Mouse (Mus musculus): ENCODE data around the gene Spock1. TPM values are rescaled to one million over a fixed set of nuclear protein-coding genes. Genes with fewer than 3 reads are reported as not detected.
"Not testable (repeated sequence)": the region's sequence is repeated elsewhere in the genome, so short reads cannot be mapped to it uniquely, and the experiment has no call there.

The Spock1 gene
- polyA plus RNA-seq, 1 experiment from 2014 or later = 0.24 TPM

DNA sequence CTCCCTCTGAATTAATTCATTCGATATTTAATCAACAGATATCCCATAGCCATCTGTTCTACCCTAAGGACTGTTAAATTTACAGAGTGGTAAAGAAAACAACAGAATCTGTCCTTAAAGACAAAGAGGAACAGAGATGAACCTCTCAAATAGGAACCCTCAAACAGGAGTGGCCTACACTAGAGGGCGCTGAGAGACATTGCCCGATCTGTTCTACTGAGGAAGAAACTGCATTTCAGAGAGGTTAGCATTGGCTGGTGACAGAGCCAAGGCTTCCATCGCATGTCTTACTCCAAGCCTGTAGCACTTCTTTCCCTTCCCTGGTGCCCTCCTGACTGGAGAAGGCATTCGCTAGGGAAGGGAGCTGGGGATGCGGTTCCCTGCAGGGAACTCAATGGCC lies 431.4 kb downstream of the Spock1 start:
- no peak overlapping the region for H3K4me2 ChIP-seq
- H3K4me3 ChIP-seq (replicated peaks) = no peak overlapping the region
- H3K9ac ChIP-seq = no peak overlapping the region
- no peak for ATAC-seq (ENCODE audit: low read depth)
- 17% methylated on average over 6 of the region's 6 CpGs for WGBS (ENCODE audit: insufficient replicate concordance)
- peak; percentile 13 for DNase-seq
- no peaks in the 10 kb centered on the region for H3K4me1 ChIP-seq (replicated peaks)
- H3K27me3 ChIP-seq = no peaks in the 10 kb centered on the region
- H3K36me3 ChIP-seq = no peaks in the 10 kb centered on the region
- H3K27ac ChIP-seq = no peak overlapping the region
- no peaks in the 10 kb centered on the region for H3K9me3 ChIP-seq (replicated peaks)

- ATAC-seq (ENCODE audit: low read depth) = no peak
Observed at GRCm38 (mm10) chr13:57474068-57474467, 434.1 kb downstream of the Spock1 start.

DNA sequence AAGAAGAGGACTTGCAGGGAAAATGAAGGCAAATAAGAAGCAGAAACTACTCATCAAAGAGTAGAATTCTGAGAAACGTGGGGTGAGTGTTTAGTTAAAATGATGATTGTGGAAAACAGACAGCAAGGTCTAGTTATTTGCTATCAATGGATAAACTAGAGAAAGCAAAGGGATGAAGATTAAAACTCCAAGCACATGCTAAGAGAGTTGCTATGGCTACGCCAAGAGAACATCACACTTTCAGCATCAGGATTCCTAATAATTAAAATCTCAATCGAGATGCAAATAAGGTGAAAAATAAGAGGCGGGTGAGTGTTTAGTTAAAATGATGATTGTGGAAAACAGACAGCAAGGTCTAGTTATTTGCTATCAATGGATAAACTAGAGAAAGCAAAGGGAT lies 437.2 kb downstream of the Spock1 start:
- H3K9ac ChIP-seq; H3K9me3 ChIP-seq (replicated peaks); H3K36me3 ChIP-seq; H3K27me3 ChIP-seq; ATAC-seq (ENCODE audit: low read depth); DNase-seq; H3K27ac ChIP-seq; H3K4me2 ChIP-seq; H3K4me1 ChIP-seq (replicated peaks); H3K4me3 ChIP-seq (replicated peaks): not testable (repeated sequence)
- 67% methylated on average over 4 of the region's 4 CpGs for WGBS (ENCODE audit: insufficient replicate concordance)

More at GRCm38 (mm10) chr13:57474068-57474467, 434.1 kb downstream of the Spock1 start:
- no peak for DNase-seq
- Histone ChIP-seq H3K4me2 (no peak overlapping the region), H3K36me3 (no peaks in the 10 kb centered on the region), H3K4me3 (replicated peaks) (no peak overlapping the region), H3K27me3 (no peaks in the 10 kb centered on the region), H3K9me3 (replicated peaks) (no peaks in the 10 kb centered on the region), H3K27ac (no peak overlapping the region), H3K4me1 (replicated peaks) (no peaks in the 10 kb centered on the region), H3K9ac (no peak overlapping the region)
- 68% methylated on average over 2 of the region's 2 CpGs for WGBS (ENCODE audit: insufficient replicate concordance)

DNA sequence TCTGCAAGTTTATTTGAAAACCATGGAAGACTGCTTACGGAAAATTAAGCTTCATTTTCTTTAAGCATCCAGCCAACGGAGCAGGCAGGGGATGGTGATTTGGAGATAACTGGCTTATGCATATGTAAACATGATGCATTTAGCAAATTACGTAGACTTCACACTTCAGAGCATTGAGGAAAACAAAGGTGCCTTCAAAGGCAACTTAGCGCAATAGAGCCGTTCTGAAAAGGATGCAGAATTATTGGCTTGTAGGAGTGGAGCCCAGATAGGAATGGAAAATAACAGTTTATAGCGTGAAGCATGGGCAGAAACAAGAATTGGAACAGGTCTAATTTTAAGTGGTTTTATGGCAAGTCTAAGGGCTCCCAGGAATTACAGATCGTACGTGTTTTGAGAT lies 448.2 kb downstream of the Spock1 start:
- ATAC-seq (ENCODE audit: low read depth) (no peak), DNase-seq (no peak)
- Histone ChIP-seq H3K27me3 (no peaks in the 10 kb centered on the region), H3K36me3 (no peaks in the 10 kb centered on the region), H3K9ac (no peak overlapping the region), H3K4me3 (replicated peaks) (no peak overlapping the region), H3K27ac (no peak overlapping the region), H3K9me3 (replicated peaks) (peaks cover 3% of the 10 kb centered on the region; the same call in 1 of the 2 replicates), H3K4me2 (no peak overlapping the region), H3K4me1 (replicated peaks) (no peaks in the 10 kb centered on the region)
- 68% methylated on average over 8 of the region's 8 CpGs for WGBS (ENCODE audit: insufficient replicate concordance)

- Histone ChIP-seq H3K27me3 (no peaks in the 10 kb centered on the region), H3K4me3 (replicated peaks) (no peak overlapping the region), H3K36me3 (no peaks in the 10 kb centered on the region), H3K4me1 (replicated peaks) (no peaks in the 10 kb centered on the region), H3K9me3 (replicated peaks) (no peaks in the 10 kb centered on the region), H3K4me2 (no peak overlapping the region), H3K9ac (no peak overlapping the region), H3K27ac (no peak overlapping the region)
- ATAC-seq (ENCODE audit: low read depth) (no peak), DNase-seq (no peak)
- 33% methylated on average over 11 of the region's 11 CpGs for WGBS (ENCODE audit: insufficient replicate concordance)
Observed at GRCm38 (mm10) chr13:57450189-57450821, 457.8 kb downstream of the Spock1 start.

DNA sequence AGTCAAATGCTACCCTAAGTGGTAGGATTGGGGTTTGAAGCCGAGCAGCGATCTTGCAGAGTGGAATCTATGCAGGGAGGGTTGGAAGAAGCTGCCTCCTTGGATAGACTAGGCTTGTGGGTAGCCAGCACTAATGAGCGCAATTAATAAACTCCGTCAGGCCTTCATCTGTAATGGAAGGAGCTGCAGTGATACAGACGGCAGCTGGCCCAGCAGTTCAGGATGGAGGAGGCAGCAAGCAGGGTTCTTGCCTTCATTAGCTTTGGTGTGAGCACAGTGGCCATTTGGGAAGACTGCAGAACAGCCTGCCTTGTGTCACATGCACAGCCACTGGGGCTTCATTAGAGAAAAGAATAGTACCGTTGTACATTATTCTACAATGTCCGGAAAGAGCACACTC lies 459.2 kb downstream of the Spock1 start:
- Histone ChIP-seq H3K27me3 (no peaks in the 10 kb centered on the region), H3K9ac (no peak overlapping the region), H3K4me2 (no peak overlapping the region), H3K9me3 (replicated peaks) (no peaks in the 10 kb centered on the region), H3K4me1 (replicated peaks) (no peaks in the 10 kb centered on the region), H3K4me3 (replicated peaks) (no peak overlapping the region), H3K36me3 (no peaks in the 10 kb centered on the region), H3K27ac (no peak overlapping the region)
- DNase-seq (no peak), ATAC-seq (ENCODE audit: low read depth) (no peak)
- 84% methylated on average over 7 of the region's 7 CpGs for WGBS (ENCODE audit: insufficient replicate concordance)

GRCm38 (mm10) chr13:57444977-57445376 lies 463.2 kb downstream of the Spock1 start:
- Histone ChIP-seq H3K4me1 (replicated peaks) (no peaks in the 10 kb centered on the region), H3K9me3 (replicated peaks) (no peaks in the 10 kb centered on the region), H3K27me3 (no peaks in the 10 kb centered on the region), H3K4me3 (replicated peaks) (no peak overlapping the region), H3K4me2 (no peak overlapping the region), H3K9ac (no peak overlapping the region), H3K27ac (no peak overlapping the region), H3K36me3 (no peaks in the 10 kb centered on the region)
- ATAC-seq (ENCODE audit: low read depth) (no peak), DNase-seq (no peak)
- 40% methylated on average over 3 of the region's 3 CpGs for WGBS (ENCODE audit: insufficient replicate concordance)

DNA sequence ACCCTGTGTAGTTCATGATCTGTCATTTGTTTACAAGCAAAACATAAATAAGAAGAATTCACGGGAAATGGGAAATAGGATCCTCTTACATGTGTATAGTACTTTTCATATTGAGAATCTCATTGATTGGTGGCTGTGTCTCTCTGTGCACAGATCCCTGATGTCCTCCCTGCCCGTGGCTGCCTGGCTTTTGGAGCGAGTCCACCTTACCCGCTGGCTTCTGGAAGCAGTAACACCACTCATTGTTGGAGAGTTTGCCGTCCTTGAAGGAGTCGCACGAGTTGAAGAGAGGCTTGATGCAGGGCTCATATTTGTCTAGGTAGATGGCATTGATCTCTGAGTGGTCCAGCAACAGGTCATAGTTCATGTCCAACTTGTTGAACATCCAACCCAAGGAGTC lies 468.0 kb downstream of the Spock1 start:
- 69% methylated on average over 7 of the region's 7 CpGs for WGBS (ENCODE audit: insufficient replicate concordance)
- Histone ChIP-seq H3K27ac (no peak overlapping the region), H3K27me3 (no peaks in the 10 kb centered on the region), H3K9ac (no peak overlapping the region), H3K4me3 (replicated peaks) (no peak overlapping the region), H3K4me2 (no peak overlapping the region), H3K4me1 (replicated peaks) (no peaks in the 10 kb centered on the region), H3K36me3 (no peaks in the 10 kb centered on the region), H3K9me3 (replicated peaks) (no peaks in the 10 kb centered on the region)
- DNase-seq (no peak), ATAC-seq (ENCODE audit: low read depth) (no peak)

DNA sequence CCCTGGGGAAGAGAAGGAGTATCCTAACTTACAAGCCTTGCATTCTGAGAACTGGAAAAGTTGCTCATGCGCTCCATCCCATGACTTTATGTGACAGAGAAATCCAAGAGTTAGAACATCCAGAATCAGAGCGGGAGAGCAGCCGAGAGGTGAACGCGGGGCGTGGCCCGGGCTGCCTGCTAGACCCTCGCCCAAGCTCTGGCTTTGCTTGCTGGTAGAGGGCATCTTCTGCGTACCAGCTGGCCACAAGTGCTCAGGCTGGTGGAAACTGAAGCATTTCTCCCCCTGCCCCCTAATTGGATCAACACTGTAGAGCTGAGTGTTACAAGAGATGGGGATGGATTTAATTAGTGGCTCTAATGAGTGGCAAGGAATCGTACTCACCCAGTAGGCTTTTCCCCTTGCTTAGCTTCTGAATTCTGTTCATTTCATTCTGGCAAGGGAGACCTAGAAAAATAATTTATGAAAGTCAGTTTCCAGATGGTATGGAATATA lies 472.4 kb downstream of the Spock1 start:
- DNase-seq = no peak
- no peak overlapping the region for H3K9ac ChIP-seq
- no peak for ATAC-seq (ENCODE audit: low read depth)
- H3K27me3 ChIP-seq = no peaks in the 10 kb centered on the region
- 71% methylated on average over 10 of the region's 10 CpGs for WGBS (ENCODE audit: insufficient replicate concordance)
- 0 out of 2 replicates have a peak, but pooled peaks cover 6% of the 10 kb centered on the region for H3K9me3 ChIP-seq (replicated peaks)
- H3K4me2 ChIP-seq = no peak overlapping the region
- H3K4me1 ChIP-seq (replicated peaks) = no peaks in the 10 kb centered on the region
- H3K27ac ChIP-seq = no peak overlapping the region
- no peak overlapping the region for H3K4me3 ChIP-seq (replicated peaks)
- H3K36me3 ChIP-seq = no peaks in the 10 kb centered on the region

DNA sequence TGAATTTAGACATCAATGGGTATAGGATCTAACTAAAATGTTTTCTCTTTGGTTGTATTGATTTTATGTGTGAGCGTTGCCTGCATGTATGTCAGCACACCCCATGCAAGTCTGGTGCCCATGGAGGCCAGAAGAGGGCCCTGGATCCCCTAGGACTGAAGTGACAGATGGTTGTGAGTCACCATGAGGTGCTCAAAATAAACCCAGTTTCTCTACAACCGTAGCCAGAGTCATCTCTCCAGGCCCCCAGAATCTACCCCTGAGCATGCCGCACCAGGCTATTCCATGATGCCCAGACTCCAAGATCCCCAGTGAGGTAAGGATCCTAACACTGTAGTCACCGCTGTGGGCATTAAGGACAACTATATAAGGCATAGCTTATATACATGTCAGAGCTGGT lies 474.3 kb downstream of the Spock1 start:
- 69% methylated on average over 4 of the region's 4 CpGs for WGBS (ENCODE audit: insufficient replicate concordance)
- 0 out of 2 replicates have a peak, but pooled peaks cover 6% of the 10 kb centered on the region for H3K9me3 ChIP-seq (replicated peaks)
- no peak overlapping the region for H3K4me3 ChIP-seq (replicated peaks)
- no peak for ATAC-seq (ENCODE audit: low read depth)
- H3K36me3 ChIP-seq = no peaks in the 10 kb centered on the region
- no peak for DNase-seq
- no peak overlapping the region for H3K27ac ChIP-seq
- H3K27me3 ChIP-seq = no peaks in the 10 kb centered on the region
- no peak overlapping the region for H3K4me2 ChIP-seq
- H3K4me1 ChIP-seq (replicated peaks) = no peaks in the 10 kb centered on the region
- no peak overlapping the region for H3K9ac ChIP-seq

GRCm38 (mm10) chr13:57431815-57432214 lies 476.3 kb downstream of the Spock1 start:
- ATAC-seq (ENCODE audit: low read depth) (no peak), DNase-seq (no peak)
- Histone ChIP-seq H3K4me3 (replicated peaks) (no peak overlapping the region), H3K9ac (no peak overlapping the region), H3K36me3 (no peaks in the 10 kb centered on the region), H3K4me2 (no peak overlapping the region), H3K27ac (no peak overlapping the region), H3K4me1 (replicated peaks) (no peaks in the 10 kb centered on the region), H3K9me3 (replicated peaks) (0 out of 2 replicates have a peak, but pooled peaks cover 6% of the 10 kb centered on the region), H3K27me3 (no peaks in the 10 kb centered on the region)
- 79% methylated on average over 4 of the region's 4 CpGs for WGBS (ENCODE audit: insufficient replicate concordance)

DNA sequence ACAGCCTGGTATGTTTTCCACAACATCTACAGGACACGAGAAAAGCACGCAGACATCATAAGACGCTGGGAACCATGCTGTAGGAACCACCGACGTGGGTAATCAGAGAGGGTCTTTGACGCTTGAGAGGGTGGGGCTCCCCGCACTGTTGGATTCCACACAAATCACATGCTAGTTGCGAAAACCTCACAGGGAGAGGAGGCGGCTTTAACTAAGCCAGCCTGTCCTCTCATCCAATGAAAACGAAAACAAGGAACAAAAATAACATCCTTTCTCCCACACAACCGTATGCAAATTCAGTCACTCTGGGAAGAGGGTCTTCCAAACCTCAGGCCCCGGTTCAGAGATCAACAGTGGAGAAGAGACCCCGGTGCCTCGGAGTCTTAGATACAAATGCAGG lies 479.3 kb downstream of the Spock1 start:
- Histone ChIP-seq H3K4me2 (no peak overlapping the region), H3K36me3 (no peaks in the 10 kb centered on the region), H3K27me3 (no peaks in the 10 kb centered on the region), H3K4me1 (replicated peaks) (no peaks in the 10 kb centered on the region), H3K9ac (no peak overlapping the region), H3K27ac (no peak overlapping the region), H3K9me3 (replicated peaks) (0 out of 2 replicates have a peak, but pooled peaks cover 6% of the 10 kb centered on the region), H3K4me3 (replicated peaks) (no peak overlapping the region)
- DNase-seq (no peak), ATAC-seq (ENCODE audit: low read depth) (no peak)
- 66% methylated on average over 14 of the region's 14 CpGs for WGBS (ENCODE audit: insufficient replicate concordance)

Data from liver, embryonic 13.5 days (tissue).